Mouse (Mus musculus): ENCODE measurements around the gene Chp1.
A peak's percentile ranks its signal among the peaks of the same experiment; 100 is the strongest.
"Not testable (repeated sequence)": the region's sequence is repeated elsewhere in the genome, so short reads cannot be mapped to it uniquely, and the experiment has no call there.

The Chp1 gene

GRCm38 (mm10) chr2:119566182-119566855 lies 18.8 kb downstream of the Chp1 start:
- no peak for DNase-seq

GRCm38 (mm10) chr2:119572471-119572870 lies 25.0 kb downstream of the Chp1 start:
- no peak for DNase-seq

GRCm38 (mm10) chr2:119581571-119581970 lies 34.1 kb downstream of the Chp1 start:
- no peak for DNase-seq

- DNase-seq, result no peak
These were observed 35.9 kb downstream of the Chp1 start for GRCm38 (mm10) chr2:119583439-119583838.

- no peak for DNase-seq
These were observed 36.8 kb downstream of the Chp1 start for GRCm38 (mm10) chr2:119584282-119584681.

GRCm38 (mm10) chr2:119587383-119587782 lies 39.9 kb downstream of the Chp1 start:
- DNase-seq, result peak; percentile 75

- peak; percentile 23 for DNase-seq
These were observed 43.8 kb downstream of the Chp1 start for GRCm38 (mm10) chr2:119591247-119591646.

- DNase-seq, result no peak
These were observed 46.2 kb downstream of the Chp1 start for GRCm38 (mm10) chr2:119593765-119594112.

- DNase-seq, result peak; percentile 98
These were observed 46.9 kb downstream of the Chp1 start for GRCm38 (mm10) chr2:119594113-119594981.

- no peak for DNase-seq
These were observed 47.8 kb downstream of the Chp1 start for GRCm38 (mm10) chr2:119595308-119595707.

- DNase-seq, result no peak
These were observed 49.4 kb downstream of the Chp1 start for GRCm38 (mm10) chr2:119596781-119597330.

- DNase-seq, result no peak
These were observed 53.5 kb downstream of the Chp1 start for GRCm38 (mm10) chr2:119601027-119601426.

- not testable (repeated sequence) for DNase-seq
These were observed 54.1 kb downstream of the Chp1 start for GRCm38 (mm10) chr2:119601575-119601974.

- DNase-seq, result no peak
These were observed 55.0 kb downstream of the Chp1 start for GRCm38 (mm10) chr2:119602488-119602887.

GRCm38 (mm10) chr2:119603909-119604308 lies 56.4 kb downstream of the Chp1 start:
- no peak for DNase-seq

- DNase-seq, result no peak
These were observed 58.0 kb downstream of the Chp1 start for GRCm38 (mm10) chr2:119605361-119605973.

- no peak for DNase-seq
These were observed 59.5 kb downstream of the Chp1 start for GRCm38 (mm10) chr2:119607023-119607422.

- no peak for DNase-seq
These were observed 70.3 kb downstream of the Chp1 start for GRCm38 (mm10) chr2:119617841-119618198.

- peak; percentile 99 for DNase-seq
These were observed 70.9 kb downstream of the Chp1 start, which contains the start of the genes Nusap1 and Oip5 for GRCm38 (mm10) chr2:119618199-119618982. Gene Nusap1 (plus strand): TSS chr2:119618298. Gene Oip5 (minus strand): TSS chr2:119618469.

- DNase-seq, result not testable (repeated sequence)
These were observed 71.5 kb downstream of the Chp1 start for GRCm38 (mm10) chr2:119619002-119619401.

- DNase-seq, result no peak
These were observed 73.8 kb downstream of the Chp1 start for GRCm38 (mm10) chr2:119621302-119621701.

Measured in retina, postnatal 1 day (tissue).